Mouse (Mus musculus): Measurements from ENCODE around the gene Nrp2. TPM values are rescaled to one million over a fixed set of nuclear protein-coding genes. Genes with fewer than 3 reads are reported as not detected.

The Nrp2 gene
- polyA plus RNA-seq (2015; fragmentation: Nextera tagmentation; extraction: Ambion mirVana), result 11.6 and 13.3 TPM in 2 replicates

DNA sequence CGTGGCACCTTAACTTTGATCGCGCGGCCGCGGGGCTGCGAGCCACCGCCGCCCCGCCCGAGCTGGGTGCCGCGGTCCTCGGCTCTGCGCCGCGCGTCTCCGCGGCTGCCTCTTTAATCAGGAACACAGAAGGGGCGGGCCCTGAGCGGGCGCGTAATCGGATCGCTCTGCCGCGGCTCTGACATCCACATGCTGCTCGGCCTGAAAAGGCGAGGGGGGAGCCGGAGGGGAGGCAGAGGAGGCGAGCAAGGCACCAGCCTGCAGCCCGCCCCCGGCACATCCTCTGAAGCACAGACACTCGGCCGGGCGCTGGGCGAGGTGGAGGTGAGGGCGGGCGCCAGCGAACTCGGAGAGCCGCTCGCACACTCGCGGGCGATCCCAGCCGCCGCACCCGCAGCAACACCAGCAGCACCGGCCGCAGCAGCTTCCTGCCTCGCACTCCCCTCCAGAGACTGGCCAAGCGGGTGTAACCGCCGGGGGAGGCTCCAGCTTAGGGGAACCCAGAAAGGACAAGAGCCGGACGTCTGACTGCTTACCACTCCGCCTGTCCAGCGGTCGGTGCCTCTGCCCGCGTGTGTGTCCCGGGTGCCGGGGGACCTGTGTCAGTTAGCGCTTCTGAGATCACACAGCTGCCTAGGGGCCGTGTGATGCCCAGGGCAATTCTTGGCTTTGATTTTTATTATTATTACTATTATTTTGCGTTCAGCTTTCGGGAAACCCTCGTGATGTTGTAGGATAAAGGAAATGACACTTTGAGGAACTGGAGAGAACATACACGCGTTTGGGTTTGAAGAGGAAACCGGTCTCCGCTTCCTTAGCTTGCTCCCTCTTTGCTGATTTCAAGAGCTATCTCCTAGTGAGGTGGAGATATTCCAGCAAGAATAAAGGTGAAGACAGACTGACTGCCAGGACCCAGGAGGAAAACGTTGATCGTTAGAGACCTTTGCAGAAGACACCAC lies at the start of gene Nrp2:
TSS of gene Nrp2 (plus strand) at position 128 of the 959 bp plus-strand sequence.
- Histone ChIP-seq H3K9me3 (ENCODE audit: control insufficient read depth, low read length) (no peaks in the 10 kb centered on the region), H3K27ac (ENCODE audit: low read length) (peak within 1 kb of the TSS; percentile 76), H3K9ac (ENCODE audit: low read length) (peak within 1 kb of the TSS; percentile 81), H3K36me3 (ENCODE audit: control insufficient read depth, insufficient read depth, low read length) (no peaks in the 10 kb centered on the region), H3K4me3 (ENCODE audit: low read length) (peak within 1 kb of the TSS; percentile 75), H3K27me3 (ENCODE audit: control insufficient read depth, insufficient read depth, low read depth, low read length) (no peaks in the 10 kb centered on the region; the same call in 1 of the 2 replicates), H3K4me1 (replicated peaks; ENCODE audit: control insufficient read depth, insufficient read depth, low read length) (peaks cover 34% of the 10 kb centered on the region), H3K4me2 (ENCODE audit: low read depth, low read length) (peak within 1 kb of the TSS; percentile 87)
- ATAC-seq (ENCODE audit: low read depth), result peak; percentile 76
- WGBS, result under 1% methylated on average over 72 of the region's 76 CpGs

DNA sequence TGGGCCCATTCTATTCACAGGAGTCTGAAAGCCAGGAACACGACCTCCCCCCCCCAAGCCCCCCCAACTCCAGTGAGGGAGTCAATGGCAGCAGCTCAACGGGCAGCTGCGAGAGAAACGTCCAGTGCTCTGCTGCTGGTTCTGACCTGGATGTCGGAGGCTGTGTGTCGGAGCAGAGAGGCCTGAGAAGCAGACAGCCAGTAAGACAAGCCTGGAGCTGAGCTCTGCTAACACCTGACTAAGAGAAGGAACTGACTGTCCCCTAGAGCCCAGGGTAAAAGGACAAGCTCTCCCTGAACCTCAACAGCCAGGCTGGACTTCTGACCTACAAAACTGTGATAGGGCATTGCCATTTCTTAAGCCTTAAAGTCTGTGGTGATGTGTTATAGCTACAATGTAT lies 48.6 kb upstream of the Nrp2 start:
- H3K4me2 ChIP-seq (ENCODE audit: low read depth, low read length), result no peak overlapping the region
- no peaks in the 10 kb centered on the region for H3K9me3 ChIP-seq (ENCODE audit: control insufficient read depth, low read length)
- no peaks in the 10 kb centered on the region for H3K36me3 ChIP-seq (ENCODE audit: control insufficient read depth, insufficient read depth, low read length)
- H3K9ac ChIP-seq (ENCODE audit: low read length), result no peak overlapping the region
- no peak overlapping the region for H3K27ac ChIP-seq (ENCODE audit: low read length)
- no peaks in the 10 kb centered on the region for H3K27me3 ChIP-seq (ENCODE audit: control insufficient read depth, insufficient read depth, low read depth, low read length)
- ATAC-seq (ENCODE audit: low read depth), result no peak
- no peaks in the 10 kb centered on the region for H3K4me1 ChIP-seq (replicated peaks; ENCODE audit: control insufficient read depth, insufficient read depth, low read length)
- 68% methylated on average over 6 of the region's 6 CpGs for WGBS
- H3K4me3 ChIP-seq (ENCODE audit: low read length), result no peak overlapping the region

DNA sequence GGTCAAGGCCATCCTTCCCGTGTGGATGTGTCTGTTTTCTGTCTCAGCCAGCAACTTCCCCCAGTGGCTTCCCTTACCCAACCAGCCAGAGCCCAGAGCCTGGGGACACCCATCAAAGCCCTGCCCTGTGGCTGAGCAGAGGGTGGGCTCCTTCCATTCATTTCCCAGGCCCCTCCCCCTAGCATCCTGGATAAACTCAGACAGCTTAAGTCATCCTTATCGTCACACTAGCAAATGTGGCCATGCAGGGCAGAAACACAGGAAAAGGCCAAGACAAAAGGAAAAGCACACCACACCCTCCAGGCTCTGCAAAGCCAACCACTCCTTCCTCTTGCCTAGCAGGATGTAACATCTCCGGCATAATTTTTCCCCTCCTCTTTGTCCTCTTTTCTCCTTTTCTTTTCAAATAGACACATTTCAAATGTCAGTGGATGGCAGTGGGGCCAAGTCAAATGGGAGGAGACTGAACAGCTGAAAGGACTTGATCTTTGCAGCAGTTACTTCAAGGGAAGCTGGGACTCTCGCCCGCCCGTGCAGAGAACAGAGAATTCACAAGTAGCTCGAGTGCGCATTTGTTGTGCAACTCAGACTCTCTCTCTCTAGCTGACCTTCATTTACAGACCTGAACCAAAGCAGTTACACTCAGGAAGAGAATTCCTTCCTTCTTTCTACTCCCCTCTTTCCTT lies 38.0 kb upstream of the Nrp2 start:
- peak; percentile 96 for ATAC-seq (ENCODE audit: low read depth)
- Histone ChIP-seq H3K27ac (ENCODE audit: low read length) (peak overlapping the region; percentile 53), H3K36me3 (ENCODE audit: control insufficient read depth, insufficient read depth, low read length) (no peaks in the 10 kb centered on the region), H3K4me2 (ENCODE audit: low read depth, low read length) (no peak overlapping the region), H3K4me1 (replicated peaks; ENCODE audit: control insufficient read depth, insufficient read depth, low read length) (no peaks in the 10 kb centered on the region), H3K9ac (ENCODE audit: low read length) (peak overlapping the region; percentile 1; the same call in 1 of the 2 replicates), H3K27me3 (ENCODE audit: control insufficient read depth, insufficient read depth, low read depth, low read length) (no peaks in the 10 kb centered on the region), H3K9me3 (ENCODE audit: control insufficient read depth, low read length) (no peaks in the 10 kb centered on the region), H3K4me3 (ENCODE audit: low read length) (no peak overlapping the region)
- WGBS, result 26% methylated on average over 8 of the region's 8 CpGs

DNA sequence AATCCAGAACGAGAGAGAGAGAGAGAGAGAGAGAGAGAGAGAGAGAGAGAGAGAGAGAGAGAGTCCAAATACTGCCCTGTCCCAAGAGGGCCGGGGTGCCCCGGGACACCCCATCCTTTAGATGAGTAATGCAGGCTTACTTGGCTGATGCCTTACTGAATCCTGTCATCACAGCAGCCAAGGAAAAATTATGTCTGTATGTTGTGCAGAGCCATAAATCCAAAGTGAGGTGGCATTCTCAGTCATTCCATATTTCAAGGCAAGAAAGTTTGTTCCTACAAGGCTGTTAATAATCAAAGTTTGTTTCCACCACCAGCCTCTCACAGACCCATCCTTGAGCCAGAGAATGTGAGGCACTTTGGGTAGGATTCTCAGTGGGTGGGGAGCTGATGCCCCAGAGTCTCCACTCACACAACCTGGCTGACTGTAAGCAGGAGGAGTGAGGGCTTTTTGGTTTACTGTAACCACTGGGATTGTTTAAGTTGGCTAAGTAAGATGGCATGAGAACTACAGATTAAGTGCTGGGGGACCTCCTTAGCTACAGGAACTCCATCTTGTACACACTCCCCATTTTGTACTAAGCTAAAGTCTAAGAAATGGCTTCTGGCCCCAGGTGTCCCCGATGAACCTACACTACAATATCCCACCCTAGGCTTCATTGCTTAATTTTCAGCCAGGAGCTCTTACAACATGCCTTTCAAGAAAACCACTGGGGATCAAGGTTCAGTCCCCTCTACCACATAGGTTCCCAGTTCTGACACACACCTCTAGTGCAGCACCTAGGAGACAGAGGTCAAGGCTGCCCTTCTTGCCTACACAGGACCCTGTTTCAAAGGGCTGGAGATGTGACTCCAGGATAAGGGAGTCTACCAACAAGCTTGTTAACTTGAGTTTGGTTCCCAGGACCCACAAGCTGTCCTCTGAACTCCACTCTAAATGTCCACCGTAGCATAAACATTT lies 37.0 kb upstream of the Nrp2 start:
- no peak overlapping the region for H3K4me2 ChIP-seq (ENCODE audit: low read depth, low read length)
- H3K4me3 ChIP-seq (ENCODE audit: low read length), result no peak overlapping the region
- WGBS, result 59% methylated on average over 5 of the region's 5 CpGs
- no peak overlapping the region; the same call in 1 of the 2 replicates for H3K9ac ChIP-seq (ENCODE audit: low read length)
- H3K36me3 ChIP-seq (ENCODE audit: control insufficient read depth, insufficient read depth, low read length), result no peaks in the 10 kb centered on the region
- H3K27me3 ChIP-seq (ENCODE audit: control insufficient read depth, insufficient read depth, low read depth, low read length), result no peaks in the 10 kb centered on the region
- ATAC-seq (ENCODE audit: low read depth), result no peak
- no peaks in the 10 kb centered on the region for H3K4me1 ChIP-seq (replicated peaks; ENCODE audit: control insufficient read depth, insufficient read depth, low read length)
- H3K27ac ChIP-seq (ENCODE audit: low read length), result peak overlapping the region; percentile 53
- no peaks in the 10 kb centered on the region for H3K9me3 ChIP-seq (ENCODE audit: control insufficient read depth, low read length)

DNA sequence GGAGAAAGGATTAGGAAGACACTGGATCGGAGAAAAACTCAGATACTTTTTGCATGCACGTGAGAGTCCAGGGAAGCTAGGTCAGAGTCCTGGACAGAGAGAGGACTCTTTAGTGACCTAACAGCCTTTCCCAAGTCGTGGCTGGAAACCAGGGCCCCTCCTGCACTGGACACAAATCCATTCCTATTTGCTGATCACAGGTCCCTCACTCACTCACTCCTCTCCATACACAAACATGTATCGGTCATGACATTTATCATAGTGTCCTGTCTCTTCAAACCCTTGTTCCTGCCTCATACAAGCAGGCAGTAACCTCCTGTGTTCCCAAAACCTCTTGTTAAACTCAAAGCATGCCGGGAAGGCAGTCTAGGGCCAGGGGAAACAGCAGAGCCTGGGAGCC lies 36.3 kb upstream of the Nrp2 start:
- Histone ChIP-seq H3K4me3 (ENCODE audit: low read length) (no peak overlapping the region), H3K27ac (ENCODE audit: low read length) (no peak overlapping the region), H3K4me2 (ENCODE audit: low read depth, low read length) (no peak overlapping the region), H3K36me3 (ENCODE audit: control insufficient read depth, insufficient read depth, low read length) (no peaks in the 10 kb centered on the region), H3K9me3 (ENCODE audit: control insufficient read depth, low read length) (no peaks in the 10 kb centered on the region), H3K9ac (ENCODE audit: low read length) (no peak overlapping the region), H3K27me3 (ENCODE audit: control insufficient read depth, insufficient read depth, low read depth, low read length) (no peaks in the 10 kb centered on the region), H3K4me1 (replicated peaks; ENCODE audit: control insufficient read depth, insufficient read depth, low read length) (no peaks in the 10 kb centered on the region)
- 69% methylated on average over 5 of the region's 5 CpGs for WGBS
- no peak for ATAC-seq (ENCODE audit: low read depth)

DNA sequence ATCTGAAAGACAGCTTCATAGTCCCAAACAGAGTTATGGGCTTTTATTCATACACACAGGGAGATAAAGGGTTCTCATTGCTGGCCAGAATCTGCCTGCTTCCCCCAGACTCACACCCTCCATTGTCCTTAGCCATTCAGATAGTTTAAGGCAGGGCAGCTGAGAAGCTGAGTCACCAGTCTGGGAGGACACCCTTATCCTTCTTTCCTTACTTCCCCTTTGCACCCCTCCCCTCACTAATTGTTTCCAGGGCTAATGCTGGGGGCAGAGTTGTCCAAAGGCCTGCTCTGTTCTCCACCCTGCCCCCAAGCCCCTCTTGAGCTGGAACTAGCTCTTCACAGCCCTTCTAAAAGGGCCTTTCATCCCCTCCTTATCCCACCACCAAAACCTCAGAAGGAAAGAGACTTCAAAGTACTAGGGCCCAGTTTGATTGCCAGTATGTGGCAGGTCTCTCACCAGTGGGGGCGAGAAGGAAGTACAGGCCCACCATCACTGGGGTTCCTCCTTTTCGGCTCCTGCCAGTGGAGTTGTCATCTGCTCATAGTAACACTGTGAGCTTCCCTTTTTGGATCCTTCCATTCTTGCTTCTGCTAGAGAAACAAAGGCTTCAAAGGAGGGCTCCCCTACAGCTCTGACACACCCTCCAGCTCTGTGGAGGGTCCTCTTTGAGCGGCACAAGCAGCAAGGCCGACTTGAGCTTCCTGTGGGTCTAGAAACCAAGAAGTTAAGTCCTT lies 24.3 kb upstream of the Nrp2 start:
- Histone ChIP-seq H3K9ac (ENCODE audit: low read length) (no peak overlapping the region), H3K27ac (ENCODE audit: low read length) (no peak overlapping the region), H3K9me3 (ENCODE audit: control insufficient read depth, low read length) (no peaks in the 10 kb centered on the region), H3K4me3 (ENCODE audit: low read length) (no peak overlapping the region), H3K4me1 (replicated peaks; ENCODE audit: control insufficient read depth, insufficient read depth, low read length) (no peaks in the 10 kb centered on the region; the same call in 1 of the 2 replicates), H3K27me3 (ENCODE audit: control insufficient read depth, insufficient read depth, low read depth, low read length) (no peaks in the 10 kb centered on the region), H3K36me3 (ENCODE audit: control insufficient read depth, insufficient read depth, low read length) (no peaks in the 10 kb centered on the region), H3K4me2 (ENCODE audit: low read depth, low read length) (no peak overlapping the region)
- no peak for ATAC-seq (ENCODE audit: low read depth)
- 48% methylated on average over 4 of the region's 4 CpGs for WGBS

DNA sequence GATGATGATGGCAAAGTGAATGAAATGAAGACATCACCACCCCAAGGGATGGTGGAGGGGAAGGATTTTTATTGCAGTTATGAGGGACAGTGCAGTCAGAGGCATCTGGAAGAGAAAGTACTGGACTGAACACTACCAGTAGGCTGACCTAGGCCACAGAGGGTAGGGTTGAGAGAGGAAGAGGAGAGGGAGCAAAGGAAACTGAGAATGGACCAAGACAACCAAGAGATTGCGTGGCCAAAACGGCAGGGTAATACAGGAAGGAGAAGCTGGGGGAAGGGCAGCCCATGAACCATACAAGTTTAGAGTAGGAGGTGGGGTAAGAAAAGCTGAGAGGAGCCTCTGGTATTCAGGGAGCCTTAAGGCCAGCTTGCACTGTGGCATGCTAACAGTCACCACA lies 23.6 kb upstream of the Nrp2 start:
- Histone ChIP-seq H3K27ac (ENCODE audit: low read length) (no peak overlapping the region), H3K4me3 (ENCODE audit: low read length) (no peak overlapping the region), H3K4me1 (replicated peaks; ENCODE audit: control insufficient read depth, insufficient read depth, low read length) (no peaks in the 10 kb centered on the region; the same call in 1 of the 2 replicates), H3K9me3 (ENCODE audit: control insufficient read depth, low read length) (no peaks in the 10 kb centered on the region), H3K4me2 (ENCODE audit: low read depth, low read length) (no peak overlapping the region), H3K36me3 (ENCODE audit: control insufficient read depth, insufficient read depth, low read length) (no peaks in the 10 kb centered on the region), H3K27me3 (ENCODE audit: control insufficient read depth, insufficient read depth, low read depth, low read length) (no peaks in the 10 kb centered on the region), H3K9ac (ENCODE audit: low read length) (no peak overlapping the region)
- 0 out of 2 replicates have a peak, but pooled peaks have one; percentile 23 for ATAC-seq (ENCODE audit: low read depth)
- WGBS, result 79% methylated on average over 2 of the region's 2 CpGs

Measured in lung, embryonic 16.5 days (tissue).